ENCODE assay signal across 8 mouse cellular contexts in the genomic region with DNA sequence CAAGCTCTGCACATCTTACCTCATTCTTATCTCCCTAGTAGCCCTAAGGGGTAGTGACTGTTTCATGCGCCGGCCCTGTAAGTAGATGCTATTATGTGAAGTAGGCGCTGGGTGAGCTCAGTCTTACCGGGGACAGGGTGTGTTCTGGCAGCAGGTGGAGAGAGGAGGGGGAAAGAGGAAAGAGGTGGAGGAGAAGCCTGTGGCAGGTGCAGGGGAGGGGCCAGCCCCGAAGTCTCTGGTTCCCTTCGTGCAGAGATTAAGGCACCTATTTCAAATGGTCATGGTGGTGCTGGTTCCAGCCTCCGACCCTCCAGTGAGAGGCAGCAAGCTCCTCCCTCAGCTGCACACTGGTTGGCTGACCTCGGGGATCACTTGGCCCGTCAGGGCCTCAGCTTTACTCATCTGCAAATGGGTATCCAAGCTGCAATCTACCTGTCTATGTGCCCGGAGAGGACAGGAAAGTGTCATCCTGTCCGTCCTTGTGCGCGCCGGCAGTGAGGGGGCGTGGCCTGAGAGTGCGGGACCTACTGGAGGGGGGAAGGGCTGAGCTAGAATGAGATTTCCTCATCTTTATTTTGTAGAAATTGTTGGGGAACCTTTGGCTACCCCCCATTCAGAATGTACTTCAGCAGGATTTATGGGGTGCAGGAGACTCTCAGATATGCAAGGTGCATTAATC. TPM values are rescaled to one million over a fixed set of nuclear protein-coding genes. Genes with fewer than 3 reads are reported as not detected.
DNase-seq lines count a peak whose midpoint lies in the region; ATAC-seq and TF ChIP-seq lines count a peak whose summit lies in the region.
"Had no signal": no experiment of that assay in that cellular context is flagged by ENCODE, and none has a peak within 500 bp of the region (broad histone marks: within the 10 kb centered on the region; RNA-seq: fewer than 3 reads in every experiment).

No protein-coding gene starts in this region.

- H3K4me3 ChIP-seq in ES-Bruce4 (ENCODE audit: low read depth, low read length) = peak overlapping the region; percentile 33
- H3K4me3 ChIP-seq in intestine, embryonic 16.5 days (ENCODE audit: low read length) = peak overlapping the region; percentile 35
- H3K4me3 ChIP-seq in midbrain, embryonic 14.5 days (replicated peaks; ENCODE audit: low read depth, low read length) = no peak overlapping the region

- no peaks in the 10 kb centered on the region for H3K4me1 ChIP-seq in ES-Bruce4 (ENCODE audit: control insufficient read depth, insufficient read depth, low read length)
- peaks cover 5% of the 10 kb centered on the region for H3K4me1 ChIP-seq in intestine, embryonic 16.5 days (ENCODE audit: control insufficient read depth, insufficient read depth, low read length)
- peaks cover 4% of the 10 kb centered on the region; the same call in 1 of the 2 replicates for H3K4me1 ChIP-seq in midbrain, embryonic 14.5 days (ENCODE audit: control insufficient read depth, insufficient read depth, low read length)

- no peak for TF ChIP-seq EP300 in ES-Bruce4 (IDR thresholded peaks at IDR 0.05; ENCODE audit: insufficient read depth, low read depth, low read length)

- WGBS in intestine, embryonic 16.5 days = 19% methylated on average over 16 of the region's 16 CpGs
- 24% methylated on average over 16 of the region's 16 CpGs for WGBS in midbrain, embryonic 14.5 days

- TF ChIP-seq CTCF in ES-Bruce4 (IDR thresholded peaks at IDR 0.05; ENCODE audit: low read depth, low read length) = no peak

- no peaks in the 10 kb centered on the region for H3K36me3 ChIP-seq in ES-Bruce4 (ENCODE audit: control insufficient read depth, insufficient read depth, low read length, poor library complexity, severe bottlenecking)
- no peaks in the 10 kb centered on the region for H3K36me3 ChIP-seq in intestine, embryonic 16.5 days (ENCODE audit: control insufficient read depth, insufficient read depth, low read length)
- H3K36me3 ChIP-seq in midbrain, embryonic 14.5 days (ENCODE audit: control insufficient read depth, insufficient read depth, low read length) = no peaks in the 10 kb centered on the region

- no peaks in the 10 kb centered on the region for H3K9me3 ChIP-seq in ES-Bruce4 (replicated peaks; ENCODE audit: control insufficient read depth, insufficient read depth, low read length, poor library complexity, severe bottlenecking)
- H3K9me3 ChIP-seq in intestine, embryonic 16.5 days (ENCODE audit: control insufficient read depth, low read length) = no peaks in the 10 kb centered on the region
- no peaks in the 10 kb centered on the region for H3K9me3 ChIP-seq in midbrain, embryonic 14.5 days (ENCODE audit: control insufficient read depth, low read length)

- TF ChIP-seq POLR2A in ES-Bruce4 (IDR thresholded peaks at IDR 0.05; ENCODE audit: insufficient read depth, low read length) = no peak

- H3K4me2 ChIP-seq in intestine, embryonic 16.5 days (ENCODE audit: low read depth, low read length) = peak overlapping the region; percentile 56
- peak overlapping the region; percentile 41 for H3K4me2 ChIP-seq in midbrain, embryonic 14.5 days (ENCODE audit: low read length)

- no peak overlapping the region for H3K27ac ChIP-seq in ES-Bruce4 (ENCODE audit: insufficient read depth, low read length)
- no peak overlapping the region for H3K27ac ChIP-seq in intestine, embryonic 16.5 days (ENCODE audit: low read length)
- H3K27ac ChIP-seq in midbrain, embryonic 14.5 days (replicated peaks; ENCODE audit: low read depth, low read length) = no peak overlapping the region
- H3K27ac ChIP-seq: macrophage had no signal

- H3K27me3 ChIP-seq in ES-Bruce4 (ENCODE audit: control insufficient read depth, insufficient read depth, low read length, poor library complexity, severe bottlenecking) = no peaks in the 10 kb centered on the region
- H3K27me3 ChIP-seq in intestine, embryonic 16.5 days (replicated peaks; ENCODE audit: control insufficient read depth, insufficient read depth, low read length) = no peaks in the 10 kb centered on the region
- H3K27me3 ChIP-seq in midbrain, embryonic 14.5 days (ENCODE audit: control insufficient read depth, insufficient read depth, low read length) = peaks cover 8% of the 10 kb centered on the region; the same call in 1 of the 2 replicates

- ATAC-seq in intestine, embryonic 16.5 days = peak; percentile 86
- ATAC-seq in midbrain, embryonic 14.5 days (ENCODE audit: low FRiP score, low TSS enrichment) = no peak
- ATAC-seq in monocyte, adult 5-6 weeks (replicated peaks; ENCODE audit: insufficient number of reproducible peaks, low FRiP score, low TSS enrichment, poor library complexity, severe bottlenecking) = no peak

- DNase-seq in ZHBTc4 (ENCODE audit: low read depth, low spot score) = peak; percentile 40
- no peak for DNase-seq in midbrain, embryonic 14.5 days
- no peak for DNase-seq in frontal cortex, postnatal 14 days (ENCODE audit: low spot score in 2 of 2)
- DNase-seq in MN1 (ENCODE audit: low spot score) = no peak

- no peak overlapping the region for H3K9ac ChIP-seq in ES-Bruce4 (ENCODE audit: low read depth, poor library complexity, severe bottlenecking)
- peak overlapping the region; percentile 12; the same call in 1 of the 2 replicates for H3K9ac ChIP-seq in intestine, embryonic 16.5 days (ENCODE audit: low read depth, low read length)
- 0 out of 2 replicates have a peak overlapping the region, but pooled peaks have one; percentile 6 for H3K9ac ChIP-seq in midbrain, embryonic 14.5 days (replicated peaks; ENCODE audit: low read length)

RNA-seq across cellular contexts. Expression of a gene that starts 20.5 kb away (rescaled TPM):
- 0.24 TPM in 1 of 2 replicates, not detected in the other for polyA plus RNA-seq in ES-Bruce4 (2011; ENCODE audit: insufficient read depth, insufficient read length, low read depth, missing spikeins)
- 3.6 and 4.2 TPM in 2 replicates for polyA plus RNA-seq in intestine, embryonic 16.5 days (2015; fragmentation: Nextera tagmentation; extraction: Ambion mirVana)
- 0.28 TPM in 1 of 2 replicates, not detected in the other for polyA plus RNA-seq in midbrain, embryonic 14.5 days (2014; fragmentation: Nextera tagmentation; extraction: Ambion mirVana)
- not detected in 3 replicates for total RNA-seq in monocyte, adult 5-6 weeks (2017)
- polyA plus RNA-seq: macrophage had no signal
